Mouse (Mus musculus) neural tube, embryonic 11.5 days (tissue): Measurements from ENCODE around the gene Stab1. TPM values are rescaled to one million over a fixed set of nuclear protein-coding genes. Genes with fewer than 3 reads are reported as not detected.

Experiments used
- ATAC-seq: fragments of 200-750 bp; cut with Nextera tagmentation; 2 replicates; pipeline ENCODE4 v1.8.0; 2017; ENCODE audit warnings: moderate number of reproducible peaks, mild to moderate bottlenecking, moderate TSS enrichment, moderate library complexity; ENCODE audit not compliant: insufficient read depth, low FRiP score, low TSS enrichment
- DNase-seq: peaks from one replicate; pipeline ENCODE4 v3.0.0-alpha.2; 2015; ENCODE audit warnings: low spot score
- H3K27ac ChIP-seq: fragments of 300-500 bp; sonication (generic); 2 replicates; pipeline ENCODE4 v1.5.1; 2014; ENCODE audit warnings: low read depth, mild to moderate bottlenecking, low read length
- H3K27me3 ChIP-seq: fragments of 300-500 bp; sonication (generic); 2 replicates; pipeline ENCODE4 v1.6.1; 2014; ENCODE audit warnings: mild to moderate bottlenecking, low read length, mixed read lengths; ENCODE audit not compliant: control insufficient read depth, insufficient read depth
- H3K36me3 ChIP-seq: fragments of 300-500 bp; sonication (generic); 2 replicates; pipeline ENCODE4 v1.6.1; 2014; ENCODE audit warnings: mild to moderate bottlenecking, low read length, moderate library complexity, mixed read lengths; ENCODE audit not compliant: control insufficient read depth, insufficient read depth
- H3K4me1 ChIP-seq: fragments of 300-500 bp; sonication (generic); 2 replicates; pipeline ENCODE4 v1.6.1; 2014; ENCODE audit warnings: low read length, mixed read lengths; ENCODE audit not compliant: control insufficient read depth, insufficient read depth
- H3K4me2 ChIP-seq: fragments of 300-500 bp; sonication (generic); 2 replicates; pipeline ENCODE4 v1.6.1; 2014; ENCODE audit warnings: low read depth, mild to moderate bottlenecking, moderate library complexity
- H3K4me3 ChIP-seq: fragments of 300-500 bp; sonication (generic); 2 replicates; pipeline ENCODE4 v1.5.1; 2014; ENCODE audit warnings: low read depth, low read length
- H3K9ac ChIP-seq: fragments of 300-500 bp; sonication (generic); 2 replicates; pipeline ENCODE4 v1.6.1; 2014; ENCODE audit warnings: mild to moderate bottlenecking, low read length
- H3K9me3 ChIP-seq: fragments of 300-500 bp; sonication (generic); 2 replicates; pipeline ENCODE4 v1.6.1; 2016; ENCODE audit warnings: low read length; ENCODE audit not compliant: control insufficient read depth
- WGBS: fragments of 180-500 bp; shearing (Covaris S2); extraction: QIAGEN DNeasy Blood & Tissue Kit; methylation state at CpG from one replicate; pipeline ENCODE4 v1.1.7; 2014; 5-methylcytosine and 5-hydroxymethylcytosine counted together
- polyA plus RNA-seq: library from polyadenylated mRNA; unstranded; fragments of >200 nt; fragmentation: Nextera tagmentation; extraction: Ambion mirVana; gene quantifications from 2 replicates; pipeline ENCODE4 v1.2.1, GENCODE M21; 2014

The Stab1 gene
- polyA plus RNA-seq, result 18.7 and 23.8 TPM in 2 replicates

GRCm38 (mm10) chr14:31168425-31168824 is at the start of gene Stab1:
Gene Stab1 (minus strand): TSS chr14:31168641.
- Histone ChIP-seq H3K9me3 (no peaks in the 10 kb centered on the region), H3K27me3 (no peaks in the 10 kb centered on the region), H3K36me3 (peaks cover 26% of the 10 kb centered on the region), H3K9ac (no peak within 1 kb of the TSS), H3K27ac (no peak within 1 kb of the TSS), H3K4me2 (no peak within 1 kb of the TSS), H3K4me1 (no peaks in the 10 kb centered on the region), H3K4me3 (no peak within 1 kb of the TSS)
- DNase-seq, result no peak
- ATAC-seq, result no peak
- 63% methylated on average over 10 of the region's 10 CpGs for WGBS

GRCm38 (mm10) chr14:31217666-31218065 is 49.2 kb upstream of the Stab1 start, which contains the start of gene Sema3g:
Gene Sema3g (plus strand): TSS chr14:31217860.
- DNase-seq (peak; percentile 61), ATAC-seq (peak; percentile 50; the same call in 1 of the 2 replicates)
- 12% methylated on average over 11 of the region's 11 CpGs for WGBS
- 0 out of 2 replicates have a peak, but pooled peaks cover 3% of the 10 kb centered on the region for H3K4me1 ChIP-seq
- H3K36me3 ChIP-seq, result no peaks in the 10 kb centered on the region
- no peak within 1 kb of the TSS; the same call in 1 of the 2 replicates for H3K4me3 ChIP-seq
- no peaks in the 10 kb centered on the region for H3K27me3 ChIP-seq
- no peaks in the 10 kb centered on the region for H3K9me3 ChIP-seq
- H3K4me2 ChIP-seq, result no peak within 1 kb of the TSS
- no peak within 1 kb of the TSS; the same call in 1 of the 2 replicates for H3K9ac ChIP-seq
- H3K27ac ChIP-seq, result no peak within 1 kb of the TSS

DNA sequence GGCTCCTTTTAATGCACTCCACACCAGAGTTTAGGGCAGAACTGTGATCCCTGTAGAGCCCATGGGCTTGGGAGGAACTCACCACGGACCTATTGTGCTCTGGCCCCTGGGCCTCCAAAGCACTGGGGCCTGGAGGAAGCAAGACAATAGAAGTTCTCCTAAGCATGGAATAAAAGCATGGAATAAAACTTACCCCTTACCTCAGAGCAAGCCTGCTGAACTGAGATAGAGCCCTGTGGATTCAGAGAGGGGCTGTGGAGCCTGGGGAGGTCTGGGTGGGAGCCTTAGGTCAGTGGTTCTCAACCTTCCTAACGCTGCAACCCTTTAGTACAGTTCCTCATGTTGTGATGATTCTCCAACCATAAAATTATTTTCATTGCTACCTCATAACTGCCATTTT is 48.4 kb upstream of the Stab1 start, which contains the start of gene Nisch:
Gene Nisch (minus strand): TSS at position 101 of the 400 bp plus-strand sequence.
- ATAC-seq, result no peak
- DNase-seq, result no peak
- Histone ChIP-seq H3K9ac (peak within 1 kb of the TSS; percentile 0; the same call in 1 of the 2 replicates), H3K36me3 (no peaks in the 10 kb centered on the region), H3K27ac (no peak within 1 kb of the TSS), H3K27me3 (no peaks in the 10 kb centered on the region), H3K4me2 (no peak within 1 kb of the TSS), H3K4me3 (no peak within 1 kb of the TSS; the same call in 1 of the 2 replicates), H3K4me1 (0 out of 2 replicates have a peak, but pooled peaks cover 3% of the 10 kb centered on the region), H3K9me3 (no peaks in the 10 kb centered on the region)
- 70% methylated on average over 2 of the region's 2 CpGs for WGBS

- Histone ChIP-seq H3K27ac (no peak overlapping the region), H3K36me3 (no peaks in the 10 kb centered on the region), H3K4me3 (no peak overlapping the region), H3K4me2 (no peak overlapping the region), H3K9ac (0 out of 2 replicates have a peak overlapping the region, but pooled peaks have one; percentile 0), H3K9me3 (no peaks in the 10 kb centered on the region), H3K4me1 (0 out of 2 replicates have a peak, but pooled peaks cover 3% of the 10 kb centered on the region), H3K27me3 (no peaks in the 10 kb centered on the region)
- DNase-seq (peak; percentile 60), ATAC-seq (peak; percentile 61; the same call in 1 of the 2 replicates)
- 37% methylated on average over 15 of the region's 15 CpGs for WGBS
Measured at GRCm38 (mm10) chr14:31215157-31216002, 46.9 kb upstream of the Stab1 start.

DNA sequence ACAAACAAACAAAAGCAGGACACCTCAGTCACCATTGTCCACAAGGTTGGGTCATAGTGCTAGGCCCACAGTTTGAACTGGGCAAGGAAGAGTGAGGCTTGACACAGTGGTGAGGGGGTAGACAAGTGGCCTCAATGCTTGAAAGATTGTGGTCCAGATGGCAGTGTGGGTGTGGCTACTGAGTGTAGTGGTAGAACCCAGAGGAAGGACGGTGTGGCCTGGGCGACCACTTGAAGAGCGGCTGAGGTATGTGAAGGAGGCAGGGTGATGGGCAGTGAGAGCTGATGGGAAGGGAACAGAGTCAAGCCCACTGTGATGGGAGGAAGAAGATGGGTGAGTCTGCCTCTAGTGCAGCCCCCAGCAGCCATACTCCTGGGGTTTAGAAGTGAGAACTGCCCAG is 46.2 kb upstream of the Stab1 start:
- Histone ChIP-seq H3K27me3 (no peaks in the 10 kb centered on the region), H3K4me3 (no peak overlapping the region), H3K4me1 (0 out of 2 replicates have a peak, but pooled peaks cover 3% of the 10 kb centered on the region), H3K4me2 (no peak overlapping the region), H3K9ac (no peak overlapping the region), H3K9me3 (no peaks in the 10 kb centered on the region), H3K36me3 (no peaks in the 10 kb centered on the region), H3K27ac (no peak overlapping the region)
- ATAC-seq (no peak), DNase-seq (no peak)
- WGBS, result 73% methylated on average over 3 of the region's 3 CpGs

DNA sequence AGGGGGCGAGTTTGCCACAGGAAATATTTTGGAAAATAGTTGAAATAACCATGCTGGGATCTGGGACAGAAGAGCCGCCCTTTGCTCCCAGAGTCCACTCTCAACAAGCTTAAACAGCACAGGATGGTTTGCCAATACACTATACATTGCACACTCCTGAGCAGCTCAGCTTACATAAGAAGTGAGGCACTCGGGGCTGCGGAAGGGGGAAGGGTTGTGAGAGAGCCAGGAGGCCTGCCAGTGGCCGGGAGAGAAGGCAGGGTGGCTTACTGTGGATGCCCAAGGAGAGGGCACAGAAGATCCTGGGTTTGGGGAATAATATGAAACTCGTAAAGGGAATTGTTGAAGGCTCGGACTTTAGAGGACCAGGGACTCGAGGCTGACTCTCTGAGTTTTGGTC is 45.4 kb upstream of the Stab1 start:
- Histone ChIP-seq H3K4me2 (no peak overlapping the region), H3K9ac (no peak overlapping the region), H3K27ac (no peak overlapping the region), H3K9me3 (no peaks in the 10 kb centered on the region), H3K27me3 (no peaks in the 10 kb centered on the region), H3K4me1 (0 out of 2 replicates have a peak, but pooled peaks cover 3% of the 10 kb centered on the region), H3K36me3 (no peaks in the 10 kb centered on the region), H3K4me3 (no peak overlapping the region)
- ATAC-seq (no peak), DNase-seq (no peak)
- 76% methylated on average over 8 of the region's 8 CpGs for WGBS

DNA sequence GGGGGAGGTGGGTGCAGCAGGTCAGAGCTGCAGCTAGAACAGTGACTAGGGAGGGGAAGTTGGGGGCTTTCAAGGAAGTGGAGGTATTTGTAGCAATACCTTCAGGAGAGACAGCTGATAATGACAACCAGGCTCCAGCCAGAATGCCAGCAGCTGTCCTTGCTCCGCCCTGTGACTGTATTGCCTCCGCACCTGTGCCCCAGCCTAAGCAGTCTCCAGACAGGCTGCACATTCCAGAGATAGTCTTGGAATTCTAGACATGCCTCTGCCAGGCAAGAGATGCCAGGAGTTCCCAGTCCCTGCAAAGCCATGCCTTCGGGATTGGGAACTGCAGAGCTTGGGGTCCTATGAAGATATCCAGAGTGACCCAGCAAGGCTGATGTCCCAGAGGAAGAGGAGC is 44.1 kb upstream of the Stab1 start:
- H3K9me3 ChIP-seq, result no peaks in the 10 kb centered on the region
- no peaks in the 10 kb centered on the region for H3K27me3 ChIP-seq
- no peak overlapping the region for H3K4me2 ChIP-seq
- H3K9ac ChIP-seq, result no peak overlapping the region
- no peak overlapping the region for H3K4me3 ChIP-seq
- no peak overlapping the region for H3K27ac ChIP-seq
- 82% methylated on average over 3 of the region's 3 CpGs for WGBS
- DNase-seq (no peak), ATAC-seq (no peak)
- 0 out of 2 replicates have a peak, but pooled peaks cover 3% of the 10 kb centered on the region for H3K4me1 ChIP-seq
- H3K36me3 ChIP-seq, result no peaks in the 10 kb centered on the region

DNA sequence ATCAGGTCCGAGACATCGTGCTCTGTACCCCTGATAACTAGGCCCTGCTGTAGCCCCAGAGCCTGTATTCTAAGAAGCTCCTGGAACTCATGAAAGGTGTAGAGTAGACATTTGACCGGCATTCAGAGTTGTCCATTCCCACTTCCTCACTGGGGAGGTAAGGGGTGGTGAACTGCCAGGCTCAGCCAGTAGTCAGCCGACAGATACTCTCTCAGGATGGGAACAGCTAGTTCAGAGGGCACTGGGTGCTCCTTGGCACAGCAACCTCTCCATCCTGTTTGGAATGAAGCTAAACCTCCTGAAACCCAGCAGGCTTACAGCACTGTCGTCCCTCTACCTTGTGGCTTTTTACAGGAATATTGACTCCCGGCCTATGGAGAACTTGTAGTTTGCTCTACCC is 43.4 kb upstream of the Stab1 start:
- no peak overlapping the region for H3K4me3 ChIP-seq

More for the DNA sequence above, 43.4 kb upstream of the Stab1 start:
- no peak overlapping the region for H3K4me2 ChIP-seq
- no peak overlapping the region for H3K9ac ChIP-seq
- no peaks in the 10 kb centered on the region for H3K4me1 ChIP-seq
- H3K27ac ChIP-seq, result no peak overlapping the region
- H3K27me3 ChIP-seq, result no peaks in the 10 kb centered on the region
- DNase-seq, result no peak
- no peak for ATAC-seq
- no peaks in the 10 kb centered on the region for H3K9me3 ChIP-seq
- WGBS, result 88% methylated on average over 6 of the region's 6 CpGs
- H3K36me3 ChIP-seq, result no peaks in the 10 kb centered on the region
